Mouse (Mus musculus): ENCODE data around the gene Gpr84. TPM values are rescaled to one million over a fixed set of nuclear protein-coding genes. Genes with fewer than 3 reads are reported as not detected.

The Gpr84 gene
- total RNA-seq (2014; rRNA removed): 0.27 TPM in 1 of 2 replicates, not detected in the other
- polyA plus RNA-seq (2015; fragmentation: Nextera tagmentation; extraction: Ambion mirVana): 0.29 and 0.37 TPM in 2 replicates

DNA sequence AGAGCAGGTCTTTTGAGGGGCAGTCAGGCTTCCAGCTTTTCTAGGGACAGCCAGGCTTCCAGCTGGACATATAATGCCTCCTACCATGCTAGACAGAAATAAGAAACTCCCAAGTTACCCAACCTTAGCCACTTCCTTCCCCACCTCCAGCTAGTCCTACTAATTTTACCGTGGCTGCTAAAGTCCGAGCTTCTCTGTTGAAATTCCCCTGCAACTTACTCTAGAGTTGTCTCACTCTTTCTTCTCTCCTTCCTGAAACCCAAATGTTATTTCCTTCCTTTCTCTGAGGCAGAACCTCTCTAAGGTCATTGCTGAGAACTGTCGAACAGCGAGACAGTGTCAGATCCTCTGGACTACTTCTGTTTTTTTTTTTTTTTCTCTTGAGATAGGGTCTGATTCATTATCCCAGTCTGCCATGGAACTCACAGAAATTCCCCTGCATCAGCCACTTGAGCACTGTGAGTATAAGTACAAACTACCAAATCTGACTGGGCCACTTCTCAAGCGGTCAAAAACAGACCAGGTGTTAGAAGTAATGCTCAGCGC is at the start of gene Gpr84:
Gpr84 (minus strand) TSS at position 248 of the 546 bp plus-strand sequence.
- Histone ChIP-seq H3K4me2 (ENCODE audit: low read depth, low read length, poor library complexity, severe bottlenecking) (no peak within 1 kb of the TSS), H3K9me3 (ENCODE audit: low read length) (no peaks in the 10 kb centered on the region), H3K4me1 (ENCODE audit: insufficient read depth, low read length) (peaks cover 6% of the 10 kb centered on the region), H3K27me3 (ENCODE audit: insufficient read depth, low read length) (no peaks in the 10 kb centered on the region), H3K36me3 (ENCODE audit: insufficient read depth, low read length) (no peaks in the 10 kb centered on the region), H3K9ac (replicated peaks; ENCODE audit: low read length, poor library complexity, severe bottlenecking) (no peak within 1 kb of the TSS), H3K27ac (ENCODE audit: low read depth, low read length) (no peak within 1 kb of the TSS), H3K4me3 (ENCODE audit: low read depth, low read length) (no peak within 1 kb of the TSS)
- 76% methylated on average over 6 of the region's 6 CpGs for WGBS
- ATAC-seq (ENCODE audit: low FRiP score) (no peak), DNase-seq (ENCODE audit: low spot score) (no peak)
- TF ChIP-seq CTCF (IDR thresholded peaks at IDR 0.05): no peak

DNA sequence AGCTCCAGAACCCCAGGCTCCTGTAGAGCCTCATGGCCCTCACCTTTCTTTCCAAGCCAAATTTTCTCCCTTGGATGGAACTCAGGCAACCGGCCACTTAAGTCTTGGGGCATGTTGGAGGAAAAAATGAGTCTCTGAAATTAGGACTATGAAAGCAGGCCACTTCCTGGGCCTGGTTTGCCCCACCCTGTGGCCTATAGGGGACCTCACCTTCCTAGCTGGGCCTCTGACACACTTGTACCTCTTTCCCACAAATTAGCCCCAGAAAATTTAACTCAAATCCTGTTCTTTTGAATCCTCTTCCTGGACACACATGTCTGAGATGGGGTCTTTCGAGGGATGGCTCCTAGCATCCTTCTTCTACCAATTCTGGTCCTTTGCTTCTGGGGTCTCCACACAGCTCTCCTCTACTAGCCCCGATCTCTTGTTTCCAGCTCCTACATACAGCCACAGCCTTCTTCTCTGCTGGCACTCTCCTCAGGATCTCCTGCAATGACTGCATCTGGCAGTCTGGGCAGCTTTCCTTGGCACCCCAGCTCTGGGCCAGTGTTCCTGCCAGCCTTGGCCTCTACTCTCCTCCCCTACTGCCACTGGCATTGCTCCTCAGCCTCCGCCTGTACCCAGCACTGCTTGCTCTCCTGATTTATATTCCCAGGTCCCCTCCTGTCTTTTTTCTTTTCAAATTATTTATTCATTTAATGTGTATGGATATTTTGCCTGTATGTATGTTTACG is 49.6 kb upstream of the Gpr84 start:
- H3K9me3 ChIP-seq (ENCODE audit: low read length): no peaks in the 10 kb centered on the region
- no peak overlapping the region for H3K4me2 ChIP-seq (ENCODE audit: low read depth, low read length, poor library complexity, severe bottlenecking)
- no peaks in the 10 kb centered on the region for H3K36me3 ChIP-seq (ENCODE audit: insufficient read depth, low read length)
- TF ChIP-seq CTCF (IDR thresholded peaks at IDR 0.05): no peak
- ATAC-seq (ENCODE audit: low FRiP score): no peak
- no peaks in the 10 kb centered on the region for H3K27me3 ChIP-seq (ENCODE audit: insufficient read depth, low read length)
- WGBS: 86% methylated on average over 5 of the region's 5 CpGs
- no peak overlapping the region for H3K9ac ChIP-seq (replicated peaks; ENCODE audit: low read length, poor library complexity, severe bottlenecking)
- no peak overlapping the region for H3K4me3 ChIP-seq (ENCODE audit: low read depth, low read length)
- no peak overlapping the region for H3K27ac ChIP-seq (ENCODE audit: low read depth, low read length)
- peak; percentile 59 for DNase-seq (ENCODE audit: low spot score)
- no peaks in the 10 kb centered on the region for H3K4me1 ChIP-seq (ENCODE audit: insufficient read depth, low read length)

DNA sequence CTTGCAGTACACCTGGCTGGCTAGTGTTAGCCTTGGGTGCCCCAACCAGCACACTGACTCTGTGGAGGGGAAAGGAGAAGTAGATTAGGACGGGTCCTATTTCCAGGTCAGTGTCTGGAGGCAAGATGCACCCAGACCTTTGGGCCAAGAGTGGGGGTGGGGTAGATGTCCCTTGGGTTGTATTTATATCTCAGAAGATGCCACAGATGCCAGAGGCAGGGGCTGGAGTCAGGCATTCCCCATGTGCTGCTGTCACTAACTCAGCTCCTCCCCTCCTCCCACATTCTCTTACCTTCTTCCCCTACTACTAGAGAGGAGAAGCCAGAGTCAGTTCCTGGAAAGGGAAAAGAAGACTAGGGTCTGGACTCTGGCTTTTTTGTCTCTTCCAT is 48.7 kb upstream of the Gpr84 start:
- Histone ChIP-seq H3K27ac (ENCODE audit: low read depth, low read length) (no peak overlapping the region), H3K36me3 (ENCODE audit: insufficient read depth, low read length) (no peaks in the 10 kb centered on the region), H3K27me3 (ENCODE audit: insufficient read depth, low read length) (no peaks in the 10 kb centered on the region), H3K9ac (replicated peaks; ENCODE audit: low read length, poor library complexity, severe bottlenecking) (no peak overlapping the region), H3K9me3 (ENCODE audit: low read length) (no peaks in the 10 kb centered on the region), H3K4me1 (ENCODE audit: insufficient read depth, low read length) (no peaks in the 10 kb centered on the region), H3K4me2 (ENCODE audit: low read depth, low read length, poor library complexity, severe bottlenecking) (no peak overlapping the region), H3K4me3 (ENCODE audit: low read depth, low read length) (no peak overlapping the region)
- DNase-seq (ENCODE audit: low spot score): no peak
- ATAC-seq (ENCODE audit: low FRiP score): peak; percentile 47; the same call in 1 of the 2 replicates
- TF ChIP-seq CTCF (IDR thresholded peaks at IDR 0.05): no peak
- WGBS: 88% methylated on average over 1 of the region's 1 CpGs

DNA sequence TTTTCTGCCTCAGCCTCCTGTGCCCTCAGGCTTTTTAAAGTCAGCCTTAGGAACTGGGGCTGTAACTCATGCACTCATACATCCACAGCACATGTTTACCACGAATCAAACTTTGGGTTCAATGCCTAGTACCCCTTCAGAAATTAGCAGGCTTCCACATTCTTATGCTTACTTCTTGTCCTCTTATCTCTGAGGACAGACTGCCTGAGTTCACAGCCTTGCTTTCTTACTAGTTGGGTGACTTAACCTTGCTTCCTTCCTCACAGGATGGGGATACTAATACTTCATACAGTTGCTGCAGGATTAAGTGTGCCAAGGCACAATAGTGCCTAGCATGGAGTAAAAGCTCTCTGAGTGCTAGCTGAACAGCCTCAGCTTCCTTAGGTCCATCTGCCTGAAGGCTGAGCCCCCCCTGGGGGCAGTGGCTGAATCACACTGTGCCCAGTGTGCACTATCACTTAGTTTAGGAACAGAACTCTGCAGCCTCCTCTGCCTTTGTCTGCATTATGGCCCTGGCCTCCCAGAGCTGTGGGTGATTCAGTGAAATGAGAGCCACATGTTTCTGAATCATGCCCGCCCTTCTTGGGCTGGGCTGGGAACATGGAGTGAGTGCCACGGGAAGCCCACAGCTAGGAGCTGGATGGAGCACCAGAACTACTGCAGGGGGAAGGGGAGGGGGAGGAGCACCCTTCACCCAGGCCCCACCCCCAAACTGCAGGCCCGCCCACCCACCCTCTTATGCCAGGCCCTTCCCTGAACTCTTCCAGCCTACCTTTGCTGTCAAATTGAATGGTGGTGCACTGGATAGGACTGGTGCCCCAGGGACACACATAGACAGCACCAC is 48.1 kb upstream of the Gpr84 start:
- DNase-seq (ENCODE audit: low spot score): no peak
- Histone ChIP-seq H3K4me3 (ENCODE audit: low read depth, low read length) (no peak overlapping the region), H3K27me3 (ENCODE audit: insufficient read depth, low read length) (no peaks in the 10 kb centered on the region), H3K4me2 (ENCODE audit: low read depth, low read length, poor library complexity, severe bottlenecking) (no peak overlapping the region), H3K4me1 (ENCODE audit: insufficient read depth, low read length) (no peaks in the 10 kb centered on the region), H3K9ac (replicated peaks; ENCODE audit: low read length, poor library complexity, severe bottlenecking) (no peak overlapping the region), H3K27ac (ENCODE audit: low read depth, low read length) (no peak overlapping the region), H3K9me3 (ENCODE audit: low read length) (no peaks in the 10 kb centered on the region), H3K36me3 (ENCODE audit: insufficient read depth, low read length) (no peaks in the 10 kb centered on the region)
- no peak for ATAC-seq (ENCODE audit: low FRiP score)
- 44% methylated on average over 4 of the region's 4 CpGs for WGBS
- TF ChIP-seq CTCF (IDR thresholded peaks at IDR 0.05): no peak

DNA sequence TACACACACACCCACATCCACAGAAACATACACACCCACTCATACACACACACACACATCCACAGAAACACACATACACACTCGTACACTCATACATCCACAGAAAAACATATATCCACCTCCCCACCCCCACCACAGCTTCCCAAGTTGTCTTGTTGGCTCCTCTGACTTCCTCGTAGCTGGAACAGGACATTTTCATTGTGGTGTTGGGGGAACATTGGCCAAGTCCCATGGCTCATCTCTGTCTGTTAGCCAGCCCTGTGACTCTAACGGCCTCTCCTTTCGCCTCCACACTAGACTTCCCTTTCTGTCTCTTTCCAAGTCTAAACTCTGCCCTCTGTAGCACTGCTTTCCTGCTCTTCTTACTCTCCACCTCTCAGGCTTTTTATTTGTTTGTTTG is 47.4 kb upstream of the Gpr84 start:
- ATAC-seq (ENCODE audit: low FRiP score) (no peak), DNase-seq (ENCODE audit: low spot score) (no peak)
- H3K9ac ChIP-seq (replicated peaks; ENCODE audit: low read length, poor library complexity, severe bottlenecking): no peak overlapping the region
- H3K4me2 ChIP-seq (ENCODE audit: low read depth, low read length, poor library complexity, severe bottlenecking): no peak overlapping the region
- no peaks in the 10 kb centered on the region for H3K9me3 ChIP-seq (ENCODE audit: low read length)
- H3K27me3 ChIP-seq (ENCODE audit: insufficient read depth, low read length): no peaks in the 10 kb centered on the region
- no peaks in the 10 kb centered on the region for H3K4me1 ChIP-seq (ENCODE audit: insufficient read depth, low read length)
- H3K27ac ChIP-seq (ENCODE audit: low read depth, low read length): no peak overlapping the region
- TF ChIP-seq CTCF (IDR thresholded peaks at IDR 0.05): no peak
- H3K4me3 ChIP-seq (ENCODE audit: low read depth, low read length): no peak overlapping the region
- no peaks in the 10 kb centered on the region for H3K36me3 ChIP-seq (ENCODE audit: insufficient read depth, low read length)
- WGBS: 87% methylated on average over 4 of the region's 4 CpGs

DNA sequence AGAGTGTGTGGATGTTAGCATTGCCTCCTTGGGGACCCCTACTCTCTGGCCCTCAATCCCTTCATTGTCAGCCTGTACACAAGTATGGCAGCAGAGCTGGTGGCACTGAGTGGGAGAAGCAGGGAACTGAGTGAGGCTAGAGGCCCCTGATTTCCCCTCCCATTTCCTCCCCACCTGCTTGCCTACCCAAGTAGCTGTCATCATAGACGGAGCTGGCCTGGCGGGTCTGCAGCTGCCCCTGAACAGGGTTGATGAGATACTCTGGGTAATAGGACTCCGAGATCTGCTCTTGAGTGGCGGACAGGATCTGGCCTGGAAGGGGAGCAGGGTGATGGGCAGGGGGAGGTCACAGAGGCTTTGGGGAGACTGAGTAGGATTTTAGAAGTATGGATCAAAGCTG is 45.7 kb upstream of the Gpr84 start:
- H3K9me3 ChIP-seq (ENCODE audit: low read length): no peaks in the 10 kb centered on the region
- TF ChIP-seq CTCF (IDR thresholded peaks at IDR 0.05): no peak
- H3K4me3 ChIP-seq (ENCODE audit: low read depth, low read length): no peak overlapping the region
- ATAC-seq (ENCODE audit: low FRiP score) (no peak), DNase-seq (ENCODE audit: low spot score) (no peak)
- 79% methylated on average over 4 of the region's 4 CpGs for WGBS
- H3K27ac ChIP-seq (ENCODE audit: low read depth, low read length): no peak overlapping the region
- no peak overlapping the region for H3K9ac ChIP-seq (replicated peaks; ENCODE audit: low read length, poor library complexity, severe bottlenecking)
- no peaks in the 10 kb centered on the region for H3K36me3 ChIP-seq (ENCODE audit: insufficient read depth, low read length)
- H3K4me1 ChIP-seq (ENCODE audit: insufficient read depth, low read length): no peaks in the 10 kb centered on the region
- no peak overlapping the region for H3K4me2 ChIP-seq (ENCODE audit: low read depth, low read length, poor library complexity, severe bottlenecking)
- H3K27me3 ChIP-seq (ENCODE audit: insufficient read depth, low read length): no peaks in the 10 kb centered on the region

All from midbrain, postnatal 0 days (tissue).